Mouse (Mus musculus) lung, postnatal 0 days (tissue): Measurements from ENCODE around the gene Olfr221. TPM values are rescaled to one million over a fixed set of nuclear protein-coding genes. Genes with fewer than 3 reads are reported as not detected.

Source experiments
- ATAC-seq: fragments of 200-750 bp; cut with Nextera tagmentation; 2 replicates; pipeline ENCODE4 v1.8.0; 2017; ENCODE audit warnings: moderate library complexity
- DNase-seq: peaks from one replicate; pipeline ENCODE4 v3.0.0-alpha.2; 2016; ENCODE audit warnings: low spot score
- H3K27ac ChIP-seq: fragments of 300-500 bp; sonication (generic); 2 replicates; pipeline ENCODE4 v1.5.1; 2014; ENCODE audit warnings: antibody characterized with exemption, mild to moderate bottlenecking, low read length, mixed read lengths
- H3K27me3 ChIP-seq: fragments of 300-500 bp; sonication (generic); replicated peaks from 2 replicates; pipeline ENCODE4 v1.6.1; 2014; ENCODE audit warnings: low read length, mixed read lengths; ENCODE audit not compliant: insufficient read depth
- H3K36me3 ChIP-seq: fragments of 300-500 bp; sonication (generic); 2 replicates; pipeline ENCODE4 v1.6.1; 2014; ENCODE audit warnings: low read length, mixed read lengths; ENCODE audit not compliant: insufficient read depth
- H3K4me1 ChIP-seq: fragments of 300-500 bp; sonication (generic); 2 replicates; pipeline ENCODE4 v1.6.1; 2014; ENCODE audit warnings: antibody characterized with exemption, low read depth, low read length, mixed read lengths; ENCODE audit not compliant: insufficient read depth
- H3K4me2 ChIP-seq: fragments of 300-500 bp; sonication (generic); replicated peaks from 2 replicates; pipeline ENCODE4 v1.6.1; 2014; ENCODE audit warnings: low read depth, mild to moderate bottlenecking, low read length, moderate library complexity, mixed read lengths
- H3K4me3 ChIP-seq: fragments of 300-500 bp; sonication (generic); 2 replicates; pipeline ENCODE4 v1.5.1; 2014; ENCODE audit warnings: low read depth, low read length
- H3K9ac ChIP-seq: fragments of 300-500 bp; sonication (generic); replicated peaks from 2 replicates; pipeline ENCODE4 v1.6.1; 2014; ENCODE audit warnings: low read depth, mild to moderate bottlenecking
- H3K9me3 ChIP-seq: fragments of 300-500 bp; sonication (generic); 2 replicates; pipeline ENCODE4 v1.6.1; 2016; ENCODE audit warnings: low read length, mixed read lengths
- CTCF ChIP-seq: IDR thresholded peaks from 2 replicates; pipeline ENCODE4 v1.5.1; 2016; ENCODE audit warnings: antibody characterized with exemption, mild to moderate bottlenecking
- EP300 ChIP-seq: IDR thresholded peaks from 2 replicates; pipeline ENCODE4 v1.6.1; 2016; ENCODE audit warnings: antibody characterized with exemption, mild to moderate bottlenecking, control low read depth
- WGBS: fragments of 180-500 bp; shearing (Covaris S2); extraction: QIAGEN DNeasy Blood & Tissue Kit; methylation state at CpG from one replicate; pipeline ENCODE4 v1.1.7; 2014; 5-methylcytosine and 5-hydroxymethylcytosine counted together
- polyA plus RNA-seq: library from polyadenylated mRNA; unstranded; fragments of >200 nt; fragmentation: Nextera tagmentation; extraction: Ambion mirVana; gene quantifications from 2 replicates; pipeline ENCODE4 v1.2.1, GENCODE M21; 2015

Gene Olfr221
- polyA plus RNA-seq, 1 experiment from 2014 or later, result not detected

DNA sequence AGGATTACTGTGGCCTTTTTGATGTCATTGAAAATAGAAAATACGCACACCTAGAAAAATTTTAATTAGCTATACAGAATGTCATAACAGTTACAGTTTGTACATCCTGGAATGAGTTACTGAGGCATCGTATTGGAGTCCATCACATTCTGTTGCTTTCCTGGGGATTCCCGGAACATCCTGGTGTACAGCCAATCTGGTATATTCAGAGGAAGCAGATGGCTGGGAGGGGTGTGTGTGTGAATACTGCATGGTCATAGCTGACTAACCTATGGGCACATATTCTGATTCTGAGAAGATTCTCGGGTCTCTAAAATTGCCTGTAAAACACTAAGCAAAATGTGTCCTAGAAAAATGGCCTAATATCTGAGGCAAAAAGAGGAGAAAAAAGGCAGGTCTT lies 30.2 kb downstream of the Olfr221 start:
- no peaks in the 10 kb centered on the region for H3K27me3 ChIP-seq
- TF ChIP-seq CTCF, result no peak
- TF ChIP-seq EP300, result no peak
- DNase-seq (no peak), ATAC-seq (no peak)
- no peak overlapping the region for H3K9ac ChIP-seq
- WGBS, result 72% methylated on average over 4 of the region's 4 CpGs
- no peak overlapping the region for H3K4me2 ChIP-seq
- H3K27ac ChIP-seq, result no peak overlapping the region
- no peaks in the 10 kb centered on the region for H3K9me3 ChIP-seq
- H3K4me3 ChIP-seq, result no peak overlapping the region
- H3K36me3 ChIP-seq, result 0 out of 2 replicates have a peak, but pooled peaks cover 4% of the 10 kb centered on the region
- H3K4me1 ChIP-seq, result peaks cover 3% of the 10 kb centered on the region; the same call in 1 of the 2 replicates

DNA sequence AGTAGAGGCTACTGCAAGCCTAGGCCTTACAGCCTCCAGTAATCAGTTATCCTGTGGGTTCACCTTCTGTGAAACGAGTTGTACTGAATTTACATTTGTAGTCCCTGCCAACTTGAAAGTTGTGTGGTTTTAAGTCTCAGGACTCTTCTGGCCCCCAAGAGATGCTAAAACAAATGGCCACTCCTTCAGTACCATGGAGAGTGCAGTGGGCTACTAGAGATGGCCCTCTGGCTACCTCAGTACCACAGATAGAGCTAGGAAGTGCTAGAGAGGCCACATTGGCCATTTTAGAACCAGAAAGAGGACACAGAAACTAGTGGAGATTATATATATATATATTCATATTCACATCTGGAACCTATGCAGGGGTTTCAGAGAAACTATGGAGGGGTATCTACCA lies 30.6 kb downstream of the Olfr221 start:
- Histone ChIP-seq H3K4me2 (no peak overlapping the region), H3K9ac (no peak overlapping the region), H3K36me3 (peaks cover 8% of the 10 kb centered on the region; the same call in 1 of the 2 replicates), H3K4me3 (no peak overlapping the region), H3K27me3 (no peaks in the 10 kb centered on the region), H3K4me1 (peaks cover 3% of the 10 kb centered on the region; the same call in 1 of the 2 replicates), H3K9me3 (no peaks in the 10 kb centered on the region), H3K27ac (no peak overlapping the region)
- no peak for ATAC-seq
- 63% methylated on average over 1 of the region's 1 CpGs for WGBS
- DNase-seq, result no peak
- TF ChIP-seq CTCF (no peak), EP300 (no peak)

DNA sequence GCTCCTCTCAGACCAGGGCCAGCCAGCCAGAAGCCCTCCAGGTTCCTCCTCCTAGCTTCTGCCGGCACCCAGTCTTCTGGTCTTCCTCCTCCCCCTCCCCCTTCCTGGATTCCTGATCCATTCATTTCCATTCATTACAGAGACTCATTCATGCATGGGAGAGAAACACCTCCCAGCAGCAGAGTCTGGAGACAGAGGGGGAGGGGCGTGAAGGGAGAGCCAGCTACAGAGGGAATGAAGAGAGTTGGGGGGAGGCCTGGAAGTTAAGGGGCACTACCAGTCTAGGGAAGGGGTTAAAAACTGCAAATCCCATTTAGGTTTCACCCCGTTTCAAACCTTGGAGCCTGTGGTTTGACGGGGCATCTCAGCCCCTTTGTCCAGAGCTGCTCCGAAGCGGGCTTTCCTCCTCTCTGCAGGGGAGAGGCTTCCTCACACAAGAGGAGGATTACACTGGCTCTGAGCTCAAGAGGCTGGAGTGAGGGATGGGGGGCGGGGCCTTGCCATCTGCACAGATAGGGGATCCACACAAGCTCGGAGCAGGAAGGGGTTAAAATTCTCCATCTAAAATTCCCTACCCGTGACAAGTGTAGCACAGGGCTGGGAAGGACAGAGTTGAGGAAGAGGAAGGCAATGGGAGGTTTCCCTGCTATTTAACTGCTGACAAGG lies 31.7 kb downstream of the Olfr221 start:
- Histone ChIP-seq H3K9ac (no peak overlapping the region), H3K4me3 (no peak overlapping the region), H3K4me1 (peaks cover 3% of the 10 kb centered on the region; the same call in 1 of the 2 replicates), H3K36me3 (peaks cover 11% of the 10 kb centered on the region; the same call in 1 of the 2 replicates), H3K27me3 (no peaks in the 10 kb centered on the region), H3K4me2 (no peak overlapping the region), H3K9me3 (no peaks in the 10 kb centered on the region), H3K27ac (no peak overlapping the region)
- TF ChIP-seq EP300 (no peak), CTCF (no peak)
- WGBS, result 15% methylated on average over 9 of the region's 9 CpGs
- no peak for ATAC-seq
- no peak for DNase-seq

DNA sequence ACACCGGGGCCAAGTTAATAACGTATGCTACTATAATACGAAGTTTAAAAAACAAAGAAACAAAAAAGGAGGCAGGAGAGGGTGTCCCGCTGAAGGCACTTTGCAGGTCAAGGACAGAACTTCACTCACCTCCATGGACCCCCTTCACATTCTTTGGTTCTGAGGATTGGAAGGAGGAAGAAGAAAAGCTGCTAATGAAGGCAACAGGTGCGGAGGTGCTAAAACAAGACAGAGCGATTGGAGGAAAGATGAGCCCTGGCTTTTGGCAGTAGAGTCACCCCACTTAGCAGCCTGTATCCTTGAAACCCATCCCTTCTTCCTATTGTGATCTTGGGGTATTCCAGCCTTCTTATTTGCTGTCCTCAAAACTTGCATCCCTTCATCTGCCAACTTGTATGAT lies 32.4 kb downstream of the Olfr221 start:
- no peak for TF ChIP-seq CTCF
- TF ChIP-seq EP300, result no peak
- Histone ChIP-seq H3K4me2 (no peak overlapping the region), H3K27me3 (no peaks in the 10 kb centered on the region), H3K4me3 (no peak overlapping the region), H3K27ac (no peak overlapping the region), H3K36me3 (peaks cover 15% of the 10 kb centered on the region; the same call in 1 of the 2 replicates), H3K9ac (no peak overlapping the region), H3K4me1 (peaks cover 3% of the 10 kb centered on the region; the same call in 1 of the 2 replicates), H3K9me3 (no peaks in the 10 kb centered on the region)
- DNase-seq, result no peak
- WGBS, result 82% methylated on average over 6 of the region's 6 CpGs
- ATAC-seq, result no peak

DNA sequence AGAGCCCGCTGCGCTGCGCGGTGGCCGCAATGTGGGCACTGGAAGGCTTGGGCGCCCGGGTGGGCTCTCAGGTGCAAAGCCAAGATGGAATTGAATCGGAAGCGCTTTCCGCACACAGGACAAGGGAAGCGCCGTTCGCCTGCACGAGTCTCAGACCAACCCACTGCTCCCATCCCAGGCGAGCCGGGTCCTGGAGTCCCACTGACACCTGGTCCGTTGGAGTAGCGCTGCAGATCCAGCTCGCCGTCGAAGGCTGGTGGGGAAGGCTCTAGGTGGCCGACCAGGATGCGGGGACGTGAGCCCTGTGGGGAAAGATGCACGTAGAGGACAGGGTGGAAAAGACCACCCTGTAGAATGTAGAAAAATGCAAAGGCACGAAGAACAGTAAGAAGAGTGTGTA lies 32.9 kb downstream of the Olfr221 start:
- Histone ChIP-seq H3K9ac (no peak overlapping the region), H3K4me3 (no peak overlapping the region), H3K9me3 (no peaks in the 10 kb centered on the region), H3K4me2 (no peak overlapping the region), H3K27ac (no peak overlapping the region), H3K36me3 (peaks cover 20% of the 10 kb centered on the region), H3K4me1 (peaks cover 3% of the 10 kb centered on the region; the same call in 1 of the 2 replicates), H3K27me3 (no peaks in the 10 kb centered on the region)
- 69% methylated on average over 26 of the region's 26 CpGs for WGBS
- ATAC-seq (no peak), DNase-seq (no peak)
- TF ChIP-seq CTCF (no peak), EP300 (no peak)

DNA sequence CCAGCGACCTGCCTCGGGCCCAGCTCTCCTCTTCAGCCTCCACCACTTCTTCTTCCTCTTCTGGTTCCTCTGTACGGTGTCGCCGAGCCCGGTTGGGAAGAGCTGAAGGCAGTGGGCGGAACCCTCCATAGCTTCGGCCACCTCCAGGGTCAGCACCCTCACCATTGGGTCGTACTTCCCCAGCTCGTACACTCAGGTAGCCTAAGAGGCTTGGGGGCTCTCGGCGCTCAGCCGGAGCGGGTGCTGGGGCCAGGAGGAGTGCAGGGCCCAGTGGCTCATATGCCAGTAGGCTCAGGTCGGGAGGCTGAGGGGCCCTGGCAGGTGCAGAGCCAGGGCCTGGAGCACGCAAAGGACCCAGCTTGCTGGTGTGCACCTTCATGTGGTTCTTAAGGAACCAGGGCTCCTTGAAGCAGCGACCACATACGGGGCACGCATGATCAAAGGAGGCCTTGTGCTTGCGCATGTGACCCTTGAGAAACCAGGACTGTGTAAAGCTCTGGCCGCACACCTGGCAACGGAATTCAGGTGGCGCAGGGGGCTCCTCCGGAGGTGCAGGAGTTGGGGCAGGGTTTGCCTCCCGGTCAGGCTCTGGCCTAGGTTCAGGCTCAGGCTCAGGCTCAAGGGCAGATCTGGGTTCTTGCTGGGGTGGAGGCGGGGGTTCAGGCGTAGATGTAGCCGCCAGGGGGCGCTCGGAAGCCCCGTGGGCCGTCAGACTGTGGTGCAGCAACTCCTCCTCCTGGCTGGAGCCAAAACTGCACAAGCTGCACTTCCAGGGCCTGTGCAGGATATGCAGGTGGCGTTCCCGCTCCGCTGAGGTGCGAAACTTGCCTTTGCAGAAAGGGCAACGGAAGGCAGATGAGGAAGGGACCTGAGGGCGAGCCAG lies 33.7 kb downstream of the Olfr221 start:
- H3K36me3 ChIP-seq, result peaks cover 22% of the 10 kb centered on the region
- no peak overlapping the region for H3K27ac ChIP-seq
- H3K4me1 ChIP-seq, result peaks cover 3% of the 10 kb centered on the region; the same call in 1 of the 2 replicates
- TF ChIP-seq CTCF (peak; percentile 100), EP300 (no peak)
- H3K27me3 ChIP-seq, result no peaks in the 10 kb centered on the region
- ATAC-seq, result peak; percentile 85
- H3K4me3 ChIP-seq, result no peak overlapping the region
- no peaks in the 10 kb centered on the region for H3K9me3 ChIP-seq
- WGBS, result 50% methylated on average over 38 of the region's 38 CpGs
- DNase-seq, result peak; percentile 92
- no peak overlapping the region for H3K4me2 ChIP-seq
- H3K9ac ChIP-seq, result no peak overlapping the region
